Mouse (Mus musculus) thymus, postnatal 10 days (tissue): ENCODE data around the gene Pde6g.
"Not testable (repeated sequence)": the region's sequence is repeated elsewhere in the genome, so short reads cannot be mapped to it uniquely, and the experiment has no call there.

Experiments used
- DNase-seq, 2 experiments: peaks; one replicate each; pipeline ENCODE4 v3.0.0; 2021; ENCODE audit warnings: low spot score in 2 of 2

Pde6g gene

GRCm38 (mm10) chr11:120422651-120423568 is 30.4 kb downstream of the Pde6g start:
- DNase-seq, result no peak

- no peak for DNase-seq
These were observed 34.7 kb downstream of the Pde6g start for GRCm38 (mm10) chr11:120418592-120418991.

GRCm38 (mm10) chr11:120417852-120418251 is 35.4 kb downstream of the Pde6g start:
- no peak for DNase-seq

GRCm38 (mm10) chr11:120413621-120414020 is 39.7 kb downstream of the Pde6g start:
- not testable (repeated sequence) for DNase-seq

GRCm38 (mm10) chr11:120406445-120406844 is 46.9 kb downstream of the Pde6g start:
- DNase-seq, result no peak

- no peak for DNase-seq
These were observed 47.4 kb downstream of the Pde6g start for GRCm38 (mm10) chr11:120405867-120406266.

- DNase-seq, result no peak
These were observed 48.5 kb downstream of the Pde6g start for GRCm38 (mm10) chr11:120404814-120405213.

- no peak for DNase-seq
These were observed 54.0 kb downstream of the Pde6g start for GRCm38 (mm10) chr11:120399319-120399718.
